Mouse (Mus musculus) ovary, postnatal 36 days (tissue): Measurements from ENCODE around the gene Cryga.
"Not testable (repeated sequence)": the region's sequence is repeated elsewhere in the genome, so short reads cannot be mapped to it uniquely, and the experiment has no call there.

Experiments
- DNase-seq: peaks from one replicate; pipeline ENCODE4 v3.0.0; 2022; ENCODE audit warnings: low spot score, mixed read lengths

Cryga gene

DNA sequence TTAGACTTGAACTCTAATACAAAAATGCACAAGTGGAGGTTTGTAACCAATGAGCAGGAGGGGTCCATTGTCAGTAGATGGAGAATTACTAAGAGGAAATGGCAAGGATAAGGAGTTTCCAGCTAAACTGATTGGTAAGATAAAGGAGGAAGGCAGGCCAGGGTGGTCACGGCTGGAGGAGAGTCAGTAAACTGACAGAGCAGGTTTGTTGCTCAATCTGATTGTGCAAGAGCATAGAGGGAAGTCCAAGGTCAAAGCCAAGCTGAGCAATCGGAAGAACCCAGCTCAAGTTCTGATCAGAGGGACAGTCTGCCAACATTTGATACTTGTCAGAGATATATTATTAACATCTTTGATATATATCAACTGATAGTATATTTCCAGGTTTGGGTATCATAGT lies 12.8 kb downstream of the Cryga start:
- DNase-seq: no peak

DNA sequence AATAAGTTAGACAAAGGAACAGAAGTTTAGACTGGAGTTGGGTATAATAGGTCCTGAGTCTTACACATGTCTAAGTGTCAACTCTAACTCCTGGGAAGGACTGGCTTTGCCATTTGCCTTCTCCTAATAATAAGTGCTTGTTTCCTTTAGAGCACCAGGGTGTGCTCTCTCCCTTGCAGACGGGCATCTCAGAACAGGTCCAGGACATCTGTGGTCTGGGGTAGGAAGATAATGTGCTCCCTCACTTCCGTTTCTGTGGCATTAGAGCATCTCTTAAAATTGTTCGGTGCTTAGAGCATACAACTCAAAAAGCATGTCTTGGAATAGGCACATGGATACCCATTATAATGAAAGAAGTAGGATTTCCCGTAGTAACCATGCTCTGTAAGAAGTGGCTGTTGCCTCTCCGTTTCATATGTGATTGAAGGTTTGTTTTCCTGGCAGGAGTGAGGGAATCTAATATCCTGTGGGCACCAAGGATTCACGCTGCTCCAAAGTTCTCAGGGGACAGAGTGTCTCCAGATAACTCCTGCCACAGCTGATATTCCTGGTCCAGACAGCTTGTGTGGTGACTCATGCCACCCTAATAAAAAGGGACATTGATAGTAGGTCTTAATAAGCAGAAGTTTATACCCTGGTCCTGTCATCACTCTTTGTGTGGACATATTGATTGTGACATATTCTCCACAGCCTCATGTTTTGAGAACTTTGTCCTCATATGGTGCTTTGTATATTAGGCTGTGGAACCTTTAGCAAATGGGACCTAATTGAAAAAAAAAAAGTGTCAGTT lies 14.4 kb downstream of the Cryga start:
- DNase-seq: no peak

DNA sequence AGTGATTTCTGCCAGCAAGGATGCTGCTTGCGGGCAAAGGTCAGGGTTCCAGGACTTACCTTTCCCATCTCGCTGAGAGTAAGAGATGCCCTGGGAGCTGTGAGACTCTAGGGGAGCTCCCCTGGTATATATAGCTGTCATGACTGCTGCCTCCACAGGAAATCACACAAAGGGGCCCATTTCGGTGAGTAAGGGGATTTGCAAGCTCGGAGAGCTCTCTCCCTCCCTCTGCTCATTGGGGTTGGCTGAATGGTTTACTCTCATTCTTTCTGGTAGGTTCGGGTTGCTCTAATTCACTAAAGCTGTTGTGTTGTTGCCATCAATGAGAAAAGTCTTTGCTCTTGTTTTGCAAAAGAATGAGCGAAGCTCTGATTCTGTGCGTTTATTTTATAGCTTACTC lies 21.0 kb downstream of the Cryga start, which contains the start of gene Crygb:
Crygb (minus strand) TSS at position 101 of the 400 bp plus-strand sequence.
- DNase-seq: no peak

DNA sequence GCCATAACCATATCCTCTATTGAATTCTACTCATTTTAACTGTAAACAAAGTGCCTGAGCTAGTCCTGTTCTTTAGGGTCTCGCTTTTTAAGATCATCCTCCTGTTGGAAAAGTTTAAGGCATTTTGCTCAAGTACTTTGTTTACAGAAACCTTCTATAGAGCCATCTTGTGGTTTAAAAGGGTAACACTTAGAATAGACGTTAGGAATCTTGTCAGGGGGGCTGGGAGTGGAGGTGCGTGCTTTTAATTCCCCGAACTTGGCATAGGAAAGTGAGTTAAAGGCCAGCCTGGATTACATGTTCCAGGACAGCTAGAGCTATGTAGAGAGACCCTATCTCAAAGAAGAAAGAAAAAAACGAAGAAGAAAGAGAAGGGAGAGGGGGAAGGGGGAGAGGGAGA lies 27.6 kb downstream of the Cryga start:
- DNase-seq: no peak

DNA sequence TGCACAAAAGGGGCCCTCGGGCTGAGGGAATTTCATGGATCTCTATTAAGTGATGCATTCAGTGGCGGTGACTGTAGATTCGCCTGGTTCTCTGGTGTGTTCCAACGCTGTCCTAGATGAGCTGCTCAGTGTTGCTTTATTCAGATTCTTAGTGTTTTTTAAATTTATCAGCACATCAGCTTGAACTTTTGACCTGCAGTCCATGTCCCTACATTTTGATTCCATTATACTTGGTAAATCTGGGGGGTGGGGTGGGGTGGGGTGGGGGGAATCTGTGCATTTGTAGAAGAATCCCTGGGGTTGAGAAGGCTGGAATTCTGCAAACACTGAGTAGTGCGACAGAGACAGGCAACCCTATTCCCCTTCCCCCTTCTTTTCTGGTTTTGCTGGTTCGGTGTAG lies 29.6 kb downstream of the Cryga start, which contains the start of gene Crygc:
Crygc (minus strand) TSS at position 101 of the 400 bp plus-strand sequence.
- no peak for DNase-seq

DNA sequence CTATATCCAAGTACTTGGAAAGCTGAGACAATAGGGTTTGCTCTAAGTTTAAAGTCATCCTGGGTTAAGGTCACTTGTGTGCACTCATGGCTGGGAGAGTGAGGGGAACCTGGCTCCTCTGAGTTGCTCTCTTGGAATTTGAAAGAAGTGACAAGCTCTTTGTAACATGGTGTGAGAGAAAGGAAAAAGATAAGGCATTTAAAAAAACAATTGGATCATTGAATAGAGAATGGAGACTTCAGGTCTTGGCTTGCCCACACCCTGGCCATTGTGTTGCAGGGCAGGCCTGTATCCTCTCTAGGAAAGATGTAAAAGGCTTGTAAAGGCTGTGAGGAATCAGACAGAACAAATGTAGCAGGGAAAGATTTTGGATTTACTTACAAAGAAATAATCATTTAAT lies 35.3 kb downstream of the Cryga start:
- no peak for DNase-seq

DNA sequence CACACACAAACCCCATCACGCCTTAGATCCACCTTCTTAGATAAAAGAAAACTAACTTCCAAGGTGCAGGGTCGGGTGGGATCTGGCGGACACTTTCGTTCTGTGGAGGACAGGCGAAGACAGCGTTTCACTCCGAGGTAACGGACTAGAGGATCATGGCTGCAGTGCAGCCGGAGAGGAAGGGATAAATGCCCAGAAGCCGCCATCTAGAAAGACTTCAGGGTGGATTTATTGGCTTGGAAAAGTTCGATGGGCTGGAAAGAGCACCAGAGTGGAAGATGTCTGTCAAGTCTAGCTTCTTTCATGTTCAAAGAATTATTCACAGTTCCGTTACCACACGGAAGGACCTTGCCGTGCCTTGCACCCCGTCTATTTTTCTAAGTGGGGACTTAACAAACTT lies 39.0 kb downstream of the Cryga start:
- no peak for DNase-seq

DNA sequence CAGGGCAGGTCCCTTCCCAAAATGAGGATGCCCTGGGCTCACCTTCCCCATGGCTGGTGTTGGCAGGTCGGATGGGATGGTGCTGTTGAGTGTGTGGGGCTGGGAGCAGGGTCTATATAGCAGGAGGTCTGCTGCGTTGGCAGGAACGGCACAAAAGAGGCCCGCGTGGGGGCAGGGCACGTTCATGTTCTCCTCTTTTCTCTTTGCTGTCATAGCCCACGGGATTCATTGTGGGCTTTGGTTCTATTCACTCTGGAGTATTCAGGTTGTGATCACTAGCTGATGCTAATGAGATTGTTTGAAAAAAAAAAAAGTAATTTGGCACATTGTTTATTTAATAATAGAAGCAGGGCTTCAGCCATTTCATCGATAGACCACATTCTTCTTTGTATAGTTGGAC lies 39.8 kb downstream of the Cryga start, which contains the start of gene Crygd:
Crygd (minus strand) TSS at position 101 of the 400 bp plus-strand sequence.
- DNase-seq: no peak

DNA sequence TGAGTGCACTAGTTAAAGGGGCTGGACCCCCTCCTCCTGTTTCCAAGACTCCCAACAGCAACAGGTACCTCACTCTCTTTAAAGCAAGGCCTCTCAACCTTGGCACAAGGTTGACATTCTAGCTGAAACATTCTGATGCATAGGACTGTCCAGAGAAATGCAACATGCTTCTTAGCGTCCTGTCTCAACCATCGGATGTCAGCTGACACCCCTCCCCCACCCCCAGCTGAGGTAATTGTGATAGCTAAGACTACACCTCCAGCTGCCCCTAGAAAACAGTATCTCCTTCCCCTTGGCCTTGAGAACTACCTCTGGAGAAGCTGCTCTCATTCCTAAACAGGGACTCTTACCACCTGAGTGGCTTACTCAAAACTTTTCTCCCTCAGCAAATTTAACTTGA lies 51.0 kb downstream of the Cryga start:
- no peak for DNase-seq

DNA sequence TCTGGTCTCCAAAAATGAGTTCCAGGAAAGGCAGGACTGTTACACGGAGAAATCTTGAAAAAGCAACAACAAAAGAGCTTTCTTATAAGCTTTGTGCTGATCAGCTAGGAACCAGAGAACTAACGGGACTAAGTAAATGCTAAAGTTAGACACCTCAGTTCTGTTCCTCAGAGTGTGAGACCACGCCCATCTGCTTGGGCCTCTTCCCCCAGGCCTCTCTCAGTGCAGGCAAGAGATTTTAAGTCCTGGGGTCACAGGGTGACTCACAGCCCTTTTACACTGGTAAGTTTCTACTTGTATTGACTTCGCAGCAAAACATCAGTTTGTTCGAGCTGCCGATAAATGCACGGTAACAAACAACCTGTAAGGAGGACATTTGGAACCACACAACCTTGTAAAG lies 51.5 kb downstream of the Cryga start:
- DNase-seq: no peak

DNA sequence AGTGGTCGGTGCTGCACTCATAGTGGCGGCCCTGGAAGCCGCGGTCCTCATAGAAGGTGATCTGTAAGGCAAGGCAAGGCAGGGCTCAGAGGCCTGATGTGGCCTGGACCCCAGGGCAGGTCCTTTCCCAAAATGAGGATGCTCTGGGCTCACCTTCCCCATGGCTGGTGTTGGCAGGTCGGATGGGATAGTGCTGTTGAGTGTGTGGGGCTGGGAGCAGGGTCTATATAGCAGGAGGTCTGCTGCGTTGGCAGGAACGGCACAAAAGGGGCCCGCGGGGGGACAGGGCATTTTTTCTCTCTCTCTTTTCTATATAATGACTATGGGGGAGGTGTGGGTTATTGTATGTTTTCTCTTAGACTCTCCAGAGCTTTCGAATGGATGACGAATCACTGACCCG lies 52.2 kb downstream of the Cryga start, which contains the start of gene Cryge:
Cryge (minus strand) TSS at position 198 of the 400 bp plus-strand sequence.
- DNase-seq: not testable (repeated sequence)
